Mouse (Mus musculus) forebrain, embryonic 15.5 days (tissue): ENCODE measurements at regions not wholly inside any gene's neighbourhood (a gene's known extent, or its start where the extent isn't known, plus 50 kb on each side); places are given as distances from the start of the nearest gene placed in this dataset.
"Not testable (repeated sequence)": the region's sequence is repeated elsewhere in the genome, so short reads cannot be mapped to it uniquely, and the experiment has no call there.

ENCODE experiments used
- ATAC-seq: fragments of 200-750 bp; cut with Nextera tagmentation; replicated peaks from 2 replicates; pipeline ENCODE4 v1.8.0; 2017; ENCODE audit warnings: mild to moderate bottlenecking, moderate TSS enrichment, moderate library complexity
- H3K27ac ChIP-seq: fragments of 300-500 bp; sonication (generic); replicated peaks from 2 replicates; pipeline ENCODE4 v1.5.1; 2015; ENCODE audit warnings: mild to moderate bottlenecking, inconsistent platforms
- H3K27me3 ChIP-seq: fragments of 300-500 bp; sonication (generic); 2 replicates; pipeline ENCODE4 v1.6.1; 2015; ENCODE audit warnings: inconsistent platforms
- H3K36me3 ChIP-seq: fragments of 300-500 bp; sonication (generic); 2 replicates; pipeline ENCODE4 v1.6.1; 2015; ENCODE audit warnings: mild to moderate bottlenecking, inconsistent platforms
- H3K4me1 ChIP-seq: fragments of 300-500 bp; sonication (generic); 2 replicates; pipeline ENCODE4 v1.6.1; 2015; ENCODE audit warnings: inconsistent platforms
- H3K4me2 ChIP-seq: fragments of 300-500 bp; sonication (generic); replicated peaks from 2 replicates; pipeline ENCODE4 v1.6.1; 2015; ENCODE audit warnings: mild to moderate bottlenecking, inconsistent platforms
- H3K4me3 ChIP-seq: fragments of 300-500 bp; sonication (generic); 2 replicates; pipeline ENCODE4 v1.5.1; 2015; ENCODE audit warnings: mild to moderate bottlenecking, inconsistent platforms
- H3K9ac ChIP-seq: fragments of 300-500 bp; sonication (generic); replicated peaks from 2 replicates; pipeline ENCODE4 v1.6.1; 2015; ENCODE audit warnings: mild to moderate bottlenecking, inconsistent platforms
- H3K9me3 ChIP-seq: fragments of 300-500 bp; sonication (generic); 2 replicates; pipeline ENCODE4 v1.6.1; 2016; ENCODE audit warnings: inconsistent platforms
- WGBS: fragments of 180-500 bp; shearing (Covaris S2); methylation state at CpG from one replicate; pipeline ENCODE4 v1.1.7; 2015; ENCODE audit warnings: mixed read lengths; 5-methylcytosine and 5-hydroxymethylcytosine counted together

DNA sequence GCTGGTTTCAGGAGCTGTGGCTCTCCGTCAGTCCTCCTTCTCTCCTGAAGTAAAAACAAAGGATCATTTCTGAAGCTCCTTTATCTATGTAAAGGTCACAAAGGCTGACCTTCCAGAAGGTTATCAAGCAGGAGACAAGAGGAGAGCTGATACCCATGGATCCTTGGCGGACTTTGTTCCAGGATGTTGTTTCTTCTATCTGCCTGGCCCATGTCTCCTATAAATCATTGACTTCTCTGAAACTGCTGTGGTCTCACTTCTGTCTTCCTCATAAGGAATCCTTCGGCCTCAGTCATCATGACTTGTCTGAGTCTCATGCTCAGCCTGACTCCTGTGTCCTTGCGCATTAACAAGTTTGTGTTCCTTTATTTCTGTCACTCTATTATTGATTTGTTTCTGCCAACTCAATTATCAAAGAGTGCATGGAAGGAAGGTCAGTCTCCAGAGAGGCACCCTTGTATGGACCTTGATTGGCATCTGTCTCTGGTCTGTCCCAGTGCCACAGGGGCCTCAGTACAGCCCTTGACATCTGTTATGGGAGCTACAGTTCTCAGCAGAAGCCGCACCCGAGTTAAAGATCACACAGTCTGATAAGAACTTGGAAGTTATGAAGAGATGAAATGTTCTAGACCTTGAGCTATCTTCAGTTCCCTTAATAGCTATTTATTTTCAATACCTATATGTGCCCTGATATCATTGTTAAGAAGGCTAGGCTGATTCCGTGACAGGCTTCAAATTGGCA, 53.2 kb upstream of the Dazl start:
- no peaks in the 10 kb centered on the region for H3K36me3 ChIP-seq
- H3K4me3 ChIP-seq = no peak overlapping the region
- no peaks in the 10 kb centered on the region for H3K9me3 ChIP-seq
- H3K4me2 ChIP-seq = no peak overlapping the region
- no peak for ATAC-seq
- H3K4me1 ChIP-seq = no peaks in the 10 kb centered on the region
- 95% methylated on average over 7 of the region's 7 CpGs for WGBS
- no peak overlapping the region for H3K27ac ChIP-seq
- H3K9ac ChIP-seq = no peak overlapping the region
- H3K27me3 ChIP-seq = no peaks in the 10 kb centered on the region

DNA sequence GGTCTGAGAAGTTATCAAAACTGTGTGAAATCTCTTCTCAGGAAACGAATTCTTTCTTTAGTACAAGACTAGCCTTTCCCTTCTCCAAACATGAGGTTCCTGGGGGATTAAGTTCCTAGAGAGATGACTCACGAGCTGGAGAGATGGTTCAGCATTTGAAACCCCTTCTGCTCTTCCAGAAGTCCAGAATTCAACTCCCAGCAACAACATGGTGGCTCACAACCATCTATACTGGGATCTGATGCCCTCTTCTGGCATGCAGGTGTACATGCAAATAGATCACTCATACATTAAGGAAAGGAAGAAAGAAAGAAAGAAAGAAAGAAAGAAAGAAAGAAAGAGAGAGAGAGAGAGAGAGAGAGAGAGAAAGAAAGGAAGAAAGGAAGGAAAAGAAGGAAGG, 60.4 kb upstream of the Dazl start:
- not testable (repeated sequence) for ATAC-seq, H3K4me1 ChIP-seq
- WGBS = 58% methylated on average over 2 of the region's 2 CpGs

DNA sequence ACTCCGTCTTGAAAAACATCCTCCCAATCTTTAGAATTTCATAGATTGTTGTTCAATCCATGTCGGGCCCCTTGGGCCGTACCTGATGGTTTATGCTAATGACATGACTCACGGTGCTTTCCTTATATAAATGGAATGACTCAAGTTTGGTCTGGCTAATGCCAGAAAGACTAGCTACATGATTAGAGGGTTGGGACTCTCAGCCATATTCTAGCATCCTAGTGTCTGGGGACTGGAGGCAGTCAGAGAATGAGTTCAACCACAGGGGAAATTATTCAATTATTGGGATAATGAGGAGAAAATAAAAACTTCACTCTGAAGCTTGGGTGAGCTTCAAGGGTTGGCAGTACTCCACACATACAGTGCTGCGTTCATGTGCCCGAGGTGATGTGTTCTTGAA, 60.9 kb upstream of the Dazl start:
- Histone ChIP-seq H3K4me1 (no peaks in the 10 kb centered on the region), H3K9me3 (no peaks in the 10 kb centered on the region), H3K27ac (no peak overlapping the region), H3K36me3 (no peaks in the 10 kb centered on the region), H3K27me3 (no peaks in the 10 kb centered on the region), H3K4me3 (no peak overlapping the region), H3K4me2 (no peak overlapping the region), H3K9ac (no peak overlapping the region)
- 89% methylated on average over 6 of the region's 6 CpGs for WGBS
- no peak for ATAC-seq

More for the DNA sequence above, 60.4 kb upstream of the Dazl start:
- not testable (repeated sequence) for H3K4me2 ChIP-seq, H3K4me3 ChIP-seq, H3K27ac ChIP-seq, H3K36me3 ChIP-seq, H3K9me3 ChIP-seq, H3K27me3 ChIP-seq, H3K9ac ChIP-seq

DNA sequence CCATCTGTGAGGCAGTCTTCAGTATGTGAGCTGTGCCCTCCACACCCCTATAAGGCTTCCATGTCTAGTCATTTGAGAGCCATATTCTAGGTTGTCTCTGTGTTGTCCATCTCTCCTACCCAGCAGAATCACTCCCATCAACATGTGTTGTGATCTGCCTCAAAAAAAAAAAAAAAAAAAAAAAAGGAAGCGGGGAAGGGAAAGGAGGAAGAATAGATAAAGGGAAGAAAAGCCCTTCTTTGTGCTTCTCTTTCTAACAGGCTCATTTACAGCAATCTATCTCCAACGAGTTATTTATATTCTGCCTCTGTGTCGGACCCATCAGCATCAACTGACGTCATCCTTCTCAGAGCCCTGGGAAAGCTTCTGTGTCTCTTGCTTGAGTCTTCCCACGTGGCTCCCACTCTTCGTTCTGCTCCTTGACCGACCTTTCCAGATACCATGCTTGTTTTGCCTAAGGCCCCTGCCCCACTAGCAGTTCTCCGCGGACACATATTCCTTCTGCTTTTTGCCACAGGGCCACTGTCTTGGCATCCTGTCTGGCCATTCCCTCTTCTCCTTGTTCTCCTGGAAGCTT, 68.3 kb upstream of the Dazl start:
- Histone ChIP-seq H3K27me3 (no peaks in the 10 kb centered on the region), H3K9ac (no peak overlapping the region), H3K27ac (no peak overlapping the region), H3K4me2 (no peak overlapping the region), H3K36me3 (no peaks in the 10 kb centered on the region), H3K9me3 (no peaks in the 10 kb centered on the region), H3K4me3 (no peak overlapping the region), H3K4me1 (no peaks in the 10 kb centered on the region)
- no peak for ATAC-seq
- WGBS = 75% methylated on average over 9 of the region's 9 CpGs

DNA sequence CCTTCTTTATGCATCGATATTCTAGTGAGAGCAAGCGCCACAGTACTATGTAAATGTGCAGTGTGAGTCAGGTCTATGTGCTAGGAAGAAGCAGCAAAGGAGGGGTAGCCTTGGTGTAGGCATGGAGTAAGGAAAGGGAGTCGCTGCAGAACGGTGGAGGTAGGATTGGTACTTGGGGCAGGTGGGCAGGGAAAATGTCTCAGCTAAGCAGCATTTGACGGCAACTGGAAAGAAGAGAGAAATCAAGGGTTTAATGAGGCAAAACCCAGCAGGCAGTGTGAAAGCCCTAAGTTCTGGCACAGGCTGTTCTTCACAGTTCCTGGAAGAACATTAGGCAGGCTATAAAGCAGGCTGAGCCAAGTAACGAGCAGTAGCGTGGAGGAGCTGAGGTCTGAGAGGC, 72.0 kb upstream of the Dazl start:
- no peak overlapping the region for H3K4me2 ChIP-seq
- WGBS = 69% methylated on average over 7 of the region's 7 CpGs
- no peak overlapping the region for H3K4me3 ChIP-seq
- H3K27ac ChIP-seq = no peak overlapping the region
- no peak for ATAC-seq
- no peaks in the 10 kb centered on the region for H3K9me3 ChIP-seq
- H3K9ac ChIP-seq = no peak overlapping the region
- no peaks in the 10 kb centered on the region for H3K4me1 ChIP-seq
- H3K27me3 ChIP-seq = no peaks in the 10 kb centered on the region
- H3K36me3 ChIP-seq = no peaks in the 10 kb centered on the region

- no peaks in the 10 kb centered on the region for H3K9me3 ChIP-seq
- no peak overlapping the region for H3K27ac ChIP-seq
- ATAC-seq = no peak
- H3K9ac ChIP-seq = no peak overlapping the region
- 69% methylated on average over 5 of the region's 5 CpGs for WGBS
- no peak overlapping the region for H3K4me3 ChIP-seq
- no peaks in the 10 kb centered on the region for H3K27me3 ChIP-seq
- H3K4me2 ChIP-seq = no peak overlapping the region
- H3K36me3 ChIP-seq = no peaks in the 10 kb centered on the region
- H3K4me1 ChIP-seq = no peaks in the 10 kb centered on the region
Observed at GRCm38 (mm10) chr17:50366181-50366580, 72.7 kb upstream of the Dazl start.

DNA sequence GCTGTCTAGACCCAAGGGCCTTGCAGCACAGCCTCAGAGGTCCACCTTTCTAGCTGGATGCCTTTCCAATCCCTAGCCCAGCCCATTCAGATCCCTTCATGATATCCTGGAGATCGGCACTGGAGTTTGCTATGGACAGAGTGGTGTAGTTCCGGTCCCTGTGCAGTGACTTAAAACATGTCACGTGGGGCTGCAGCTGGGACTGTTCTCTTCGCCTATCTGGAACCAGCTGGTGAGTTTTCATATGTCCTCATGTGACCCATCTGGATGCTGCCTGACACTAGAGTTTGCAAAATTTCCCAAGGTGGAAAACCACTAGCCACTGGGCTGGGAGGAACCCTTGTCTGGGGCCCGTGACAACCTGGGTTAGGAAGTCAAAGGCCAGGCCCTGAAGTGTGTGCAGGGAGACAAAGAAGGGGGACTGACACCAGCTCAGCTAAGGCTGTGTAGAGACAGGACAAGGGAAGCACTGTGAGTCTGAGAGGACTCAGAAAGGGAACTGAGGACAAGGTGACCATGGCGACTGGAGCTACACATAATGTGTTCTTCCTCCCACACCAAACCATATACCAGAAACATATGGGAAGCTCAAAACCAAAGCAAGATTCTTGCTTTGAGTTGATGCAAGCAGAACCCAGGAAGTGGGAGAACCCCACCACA, 75.9 kb upstream of the Dazl start:
- Histone ChIP-seq H3K27me3 (no peaks in the 10 kb centered on the region), H3K4me3 (no peak overlapping the region), H3K9ac (no peak overlapping the region), H3K27ac (no peak overlapping the region), H3K36me3 (no peaks in the 10 kb centered on the region), H3K9me3 (no peaks in the 10 kb centered on the region), H3K4me1 (no peaks in the 10 kb centered on the region), H3K4me2 (no peak overlapping the region)
- 88% methylated on average over 6 of the region's 6 CpGs for WGBS
- ATAC-seq = no peak

DNA sequence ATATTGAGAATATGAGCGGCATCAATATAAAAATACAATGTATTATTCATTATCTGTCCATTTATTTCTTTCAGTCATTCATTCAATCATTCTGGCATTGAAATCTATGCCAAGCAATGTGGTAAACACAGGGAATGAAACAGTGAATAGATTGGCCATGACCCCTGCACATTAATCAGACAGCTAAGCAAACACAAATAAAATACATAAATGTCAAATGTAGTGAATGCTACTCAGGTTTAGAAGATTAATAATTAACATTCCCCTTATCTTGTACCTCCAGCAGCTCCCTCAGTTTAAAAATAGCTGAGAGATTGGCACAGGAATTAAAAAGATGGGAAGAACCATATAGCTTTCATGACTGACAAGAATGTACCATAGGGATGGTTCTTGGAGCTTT, 77.0 kb upstream of the Dazl start:
- no peaks in the 10 kb centered on the region for H3K27me3 ChIP-seq
- WGBS = 89% methylated on average over 1 of the region's 1 CpGs
- H3K4me1 ChIP-seq = no peaks in the 10 kb centered on the region
- H3K4me2 ChIP-seq = no peak overlapping the region
- no peak overlapping the region for H3K27ac ChIP-seq
- no peaks in the 10 kb centered on the region for H3K9me3 ChIP-seq
- no peaks in the 10 kb centered on the region for H3K36me3 ChIP-seq
- H3K4me3 ChIP-seq = no peak overlapping the region
- no peak for ATAC-seq
- no peak overlapping the region for H3K9ac ChIP-seq

DNA sequence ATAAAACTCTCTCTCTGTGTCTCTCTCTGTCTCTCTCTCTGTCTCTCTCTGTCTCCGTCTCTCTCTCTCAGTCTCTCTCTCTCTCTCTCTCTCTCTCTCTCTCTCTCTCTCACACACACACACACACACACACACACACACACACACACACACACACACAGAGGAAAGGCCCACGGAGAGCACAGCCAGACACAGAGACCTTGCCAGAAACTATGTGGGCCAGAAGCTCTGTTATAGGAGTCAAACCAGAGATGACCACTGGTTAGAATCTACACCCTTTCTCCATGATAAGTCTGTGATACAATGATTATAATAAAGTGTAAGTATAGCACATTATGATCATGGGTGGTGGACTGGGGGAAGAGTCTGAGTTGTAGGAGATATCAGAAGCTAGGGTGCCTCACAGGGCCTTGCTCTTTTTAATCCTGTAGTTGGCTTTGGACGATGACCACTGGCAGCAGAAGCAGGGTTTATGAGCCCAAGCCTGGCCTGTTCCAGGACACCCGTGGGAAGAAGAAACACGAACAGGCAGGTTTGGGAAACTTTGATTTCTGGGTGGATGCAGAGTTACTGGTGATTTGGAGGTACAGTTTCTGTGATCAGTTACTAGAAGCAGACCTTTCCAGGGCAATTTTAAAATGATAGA, 80.2 kb upstream of the Dazl start:
- H3K27me3 ChIP-seq = no peaks in the 10 kb centered on the region
- no peak overlapping the region for H3K4me3 ChIP-seq
- H3K27ac ChIP-seq = no peak overlapping the region
- ATAC-seq = no peak
- no peak overlapping the region for H3K4me2 ChIP-seq
- H3K9ac ChIP-seq = no peak overlapping the region
- H3K36me3 ChIP-seq = no peaks in the 10 kb centered on the region
- 83% methylated on average over 5 of the region's 5 CpGs for WGBS
- no peaks in the 10 kb centered on the region for H3K9me3 ChIP-seq
- no peaks in the 10 kb centered on the region for H3K4me1 ChIP-seq

- 86% methylated on average over 3 of the region's 3 CpGs for WGBS
- Histone ChIP-seq H3K9ac (no peak overlapping the region), H3K27me3 (no peaks in the 10 kb centered on the region), H3K27ac (no peak overlapping the region), H3K36me3 (no peaks in the 10 kb centered on the region), H3K4me2 (no peak overlapping the region), H3K4me3 (no peak overlapping the region), H3K4me1 (no peaks in the 10 kb centered on the region), H3K9me3 (no peaks in the 10 kb centered on the region)
- no peak for ATAC-seq
Observed at GRCm38 (mm10) chr17:50375465-50375864, 82.0 kb upstream of the Dazl start.

- H3K9me3 ChIP-seq = no peaks in the 10 kb centered on the region
- H3K4me2 ChIP-seq = no peak overlapping the region
- H3K4me3 ChIP-seq = no peak overlapping the region
- H3K36me3 ChIP-seq = no peaks in the 10 kb centered on the region
- no peak for ATAC-seq
- WGBS = 95% methylated on average over 8 of the region's 8 CpGs
- H3K27ac ChIP-seq = no peak overlapping the region
- no peaks in the 10 kb centered on the region for H3K4me1 ChIP-seq
- no peaks in the 10 kb centered on the region for H3K27me3 ChIP-seq
- no peak overlapping the region for H3K9ac ChIP-seq
Observed at GRCm38 (mm10) chr17:50376708-50377107, 83.3 kb upstream of the Dazl start.

GRCm38 (mm10) chr17:50378141-50378727, 84.8 kb upstream of the Dazl start:
- Histone ChIP-seq H3K4me1 (no peaks in the 10 kb centered on the region), H3K9me3 (no peaks in the 10 kb centered on the region), H3K9ac (no peak overlapping the region), H3K4me3 (no peak overlapping the region), H3K27ac (no peak overlapping the region), H3K27me3 (no peaks in the 10 kb centered on the region), H3K4me2 (no peak overlapping the region), H3K36me3 (no peaks in the 10 kb centered on the region)
- 91% methylated on average over 3 of the region's 3 CpGs for WGBS
- ATAC-seq = no peak
